Mouse (Mus musculus) midbrain, embryonic 11.5 days (tissue): ENCODE data around the gene Herpud1. TPM values are rescaled to one million over a fixed set of nuclear protein-coding genes. Genes with fewer than 3 reads are reported as not detected.

Experiments
- ATAC-seq: fragments of 200-750 bp; cut with Nextera tagmentation; 2 replicates; pipeline ENCODE4 v1.8.0; 2017; ENCODE audit warnings: moderate TSS enrichment, moderate library complexity; ENCODE audit not compliant: low FRiP score
- DNase-seq: peaks from one replicate; pipeline ENCODE4 v3.0.0; 2015; ENCODE audit warnings: low spot score; ENCODE audit errors: missing footprints
- H3K27ac ChIP-seq: fragments of 300-500 bp; sonication (generic); 2 replicates; pipeline ENCODE4 v1.5.1; 2014; ENCODE audit warnings: low read depth, low read length
- H3K27me3 ChIP-seq: fragments of 300-500 bp; sonication (generic); 2 replicates; pipeline ENCODE4 v1.6.1; 2014; ENCODE audit warnings: mild to moderate bottlenecking, low read length, moderate library complexity, mixed read lengths; ENCODE audit not compliant: control insufficient read depth, insufficient read depth
- H3K36me3 ChIP-seq: fragments of 300-500 bp; sonication (generic); 2 replicates; pipeline ENCODE4 v1.6.1; 2014; ENCODE audit warnings: mild to moderate bottlenecking, low read length, moderate library complexity, mixed read lengths; ENCODE audit not compliant: control insufficient read depth, insufficient read depth
- H3K4me1 ChIP-seq: fragments of 300-500 bp; sonication (generic); 2 replicates; pipeline ENCODE4 v1.6.1; 2014; ENCODE audit warnings: low read length; ENCODE audit not compliant: control insufficient read depth, insufficient read depth
- H3K4me2 ChIP-seq: fragments of 300-500 bp; sonication (generic); 2 replicates; pipeline ENCODE4 v1.6.1; 2014; ENCODE audit warnings: mild to moderate bottlenecking, moderate library complexity
- H3K4me3 ChIP-seq: fragments of 300-500 bp; sonication (generic); 2 replicates; pipeline ENCODE4 v1.5.1; 2014; ENCODE audit warnings: low read depth, low read length
- H3K9ac ChIP-seq: fragments of 300-500 bp; sonication (generic); 2 replicates; pipeline ENCODE4 v1.6.1; 2014; ENCODE audit warnings: low read length
- H3K9me3 ChIP-seq: fragments of 300-500 bp; sonication (generic); 2 replicates; pipeline ENCODE4 v1.6.1; 2016; ENCODE audit warnings: low read length; ENCODE audit not compliant: control insufficient read depth
- WGBS: fragments of 180-500 bp; shearing (Covaris S2); extraction: QIAGEN DNeasy Blood & Tissue Kit; methylation state at CpG from one replicate; pipeline ENCODE4 v1.1.7; 2014; 5-methylcytosine and 5-hydroxymethylcytosine counted together
- polyA plus RNA-seq: library from polyadenylated mRNA; unstranded; fragments of >200 nt; fragmentation: Nextera tagmentation; extraction: Ambion mirVana; gene quantifications from 2 replicates; pipeline ENCODE4 v1.2.1, GENCODE M21; 2014

Gene Herpud1
- polyA plus RNA-seq, 1 experiment from 2014 or later, result 56.8 TPM

GRCm38 (mm10) chr8:94413509-94413908 lies 27.3 kb downstream of the Herpud1 start:
- WGBS, result 86% methylated on average over 6 of the region's 6 CpGs
- Histone ChIP-seq H3K27ac (no peak overlapping the region), H3K9ac (no peak overlapping the region), H3K36me3 (no peaks in the 10 kb centered on the region), H3K4me3 (no peak overlapping the region), H3K4me2 (no peak overlapping the region), H3K27me3 (no peaks in the 10 kb centered on the region), H3K9me3 (no peaks in the 10 kb centered on the region), H3K4me1 (no peaks in the 10 kb centered on the region)
- ATAC-seq (no peak), DNase-seq (peak; percentile 1)

- no peak for ATAC-seq
- Histone ChIP-seq H3K4me3 (no peak overlapping the region), H3K4me2 (no peak overlapping the region), H3K27me3 (no peaks in the 10 kb centered on the region), H3K9ac (no peak overlapping the region), H3K9me3 (no peaks in the 10 kb centered on the region), H3K4me1 (no peaks in the 10 kb centered on the region), H3K27ac (no peak overlapping the region), H3K36me3 (no peaks in the 10 kb centered on the region)
- DNase-seq, result peak; percentile 47
- 74% methylated on average over 2 of the region's 2 CpGs for WGBS
These were observed 29.0 kb downstream of the Herpud1 start for GRCm38 (mm10) chr8:94415218-94415617.

- no peaks in the 10 kb centered on the region for H3K9me3 ChIP-seq
- ATAC-seq, result no peak
- H3K27me3 ChIP-seq, result no peaks in the 10 kb centered on the region
- H3K36me3 ChIP-seq, result no peaks in the 10 kb centered on the region
- H3K4me3 ChIP-seq, result no peak overlapping the region
- H3K9ac ChIP-seq, result no peak overlapping the region
- 81% methylated on average over 9 of the region's 9 CpGs for WGBS
- DNase-seq, result no peak
- H3K4me1 ChIP-seq, result peaks cover 3% of the 10 kb centered on the region; the same call in 1 of the 2 replicates
- no peak overlapping the region for H3K27ac ChIP-seq
- no peak overlapping the region for H3K4me2 ChIP-seq
These were observed 31.8 kb downstream of the Herpud1 start for GRCm38 (mm10) chr8:94418017-94418416.

GRCm38 (mm10) chr8:94422270-94422669 lies 36.0 kb downstream of the Herpud1 start:
- ATAC-seq, result no peak
- Histone ChIP-seq H3K9ac (no peak overlapping the region), H3K4me2 (no peak overlapping the region), H3K4me3 (no peak overlapping the region), H3K27me3 (no peaks in the 10 kb centered on the region), H3K27ac (no peak overlapping the region), H3K36me3 (no peaks in the 10 kb centered on the region), H3K9me3 (no peaks in the 10 kb centered on the region), H3K4me1 (peaks cover 3% of the 10 kb centered on the region; the same call in 1 of the 2 replicates)
- 91% methylated on average over 4 of the region's 4 CpGs for WGBS
- no peak for DNase-seq

GRCm38 (mm10) chr8:94427953-94428352 lies 41.7 kb downstream of the Herpud1 start:
- WGBS, result 72% methylated on average over 10 of the region's 10 CpGs
- Histone ChIP-seq H3K27ac (no peak overlapping the region), H3K4me3 (no peak overlapping the region), H3K4me2 (no peak overlapping the region), H3K9ac (no peak overlapping the region), H3K4me1 (peaks cover under 1% of the 10 kb centered on the region; the same call in 1 of the 2 replicates), H3K36me3 (no peaks in the 10 kb centered on the region), H3K27me3 (no peaks in the 10 kb centered on the region), H3K9me3 (no peaks in the 10 kb centered on the region)
- DNase-seq, result peak; percentile 49
- no peak for ATAC-seq

- H3K4me3 ChIP-seq, result no peak overlapping the region
- H3K4me1 ChIP-seq, result no peaks in the 10 kb centered on the region
- H3K4me2 ChIP-seq, result no peak overlapping the region
- no peaks in the 10 kb centered on the region for H3K36me3 ChIP-seq
- no peak overlapping the region for H3K9ac ChIP-seq
- no peak overlapping the region for H3K27ac ChIP-seq
- WGBS, result 81% methylated on average over 4 of the region's 4 CpGs
- H3K27me3 ChIP-seq, result no peaks in the 10 kb centered on the region; the same call in 1 of the 2 replicates
- no peak for DNase-seq
- no peak for ATAC-seq
- no peaks in the 10 kb centered on the region for H3K9me3 ChIP-seq
These were observed 42.2 kb downstream of the Herpud1 start for GRCm38 (mm10) chr8:94428420-94428819.

- Histone ChIP-seq H3K36me3 (no peaks in the 10 kb centered on the region), H3K27ac (no peak overlapping the region), H3K4me3 (no peak overlapping the region), H3K9me3 (no peaks in the 10 kb centered on the region), H3K9ac (no peak overlapping the region), H3K4me2 (no peak overlapping the region), H3K4me1 (peaks cover 2% of the 10 kb centered on the region; the same call in 1 of the 2 replicates), H3K27me3 (peaks cover 4% of the 10 kb centered on the region)
- WGBS, result 84% methylated on average over 7 of the region's 7 CpGs
- DNase-seq, result no peak
- no peak for ATAC-seq
These were observed 43.1 kb downstream of the Herpud1 start for GRCm38 (mm10) chr8:94429376-94429775.

GRCm38 (mm10) chr8:94432212-94432611 lies 46.0 kb downstream of the Herpud1 start:
- H3K27ac ChIP-seq, result no peak overlapping the region
- no peak overlapping the region for H3K4me2 ChIP-seq
- peaks cover 3% of the 10 kb centered on the region; the same call in 1 of the 2 replicates for H3K4me1 ChIP-seq
- H3K4me3 ChIP-seq, result no peak overlapping the region
- WGBS, result 85% methylated on average over 3 of the region's 3 CpGs
- H3K27me3 ChIP-seq, result peaks cover 4% of the 10 kb centered on the region
- no peaks in the 10 kb centered on the region for H3K36me3 ChIP-seq
- H3K9me3 ChIP-seq, result no peaks in the 10 kb centered on the region
- ATAC-seq, result no peak
- H3K9ac ChIP-seq, result no peak overlapping the region
- DNase-seq, result peak; percentile 59

- peak; percentile 89 for DNase-seq
- no peaks in the 10 kb centered on the region for H3K9me3 ChIP-seq
- peak within 1 kb of the TSS; percentile 38 for H3K4me3 ChIP-seq
- 3% methylated on average over 29 of the region's 29 CpGs for WGBS
- ATAC-seq, result no peak; the same call in 1 of the 2 replicates
- peaks cover 3% of the 10 kb centered on the region; the same call in 1 of the 2 replicates for H3K4me1 ChIP-seq
- H3K9ac ChIP-seq, result peak within 1 kb of the TSS; percentile 52
- no peak within 1 kb of the TSS for H3K27ac ChIP-seq
- no peaks in the 10 kb centered on the region for H3K36me3 ChIP-seq
- peaks cover 4% of the 10 kb centered on the region for H3K27me3 ChIP-seq
- peak within 1 kb of the TSS; percentile 70 for H3K4me2 ChIP-seq
These were observed 47.8 kb downstream of the Herpud1 start, which contains the start of gene Nlrc5 for GRCm38 (mm10) chr8:94433981-94434466. Gene Nlrc5 (plus strand): TSS chr8:94434356.
